Mouse (Mus musculus) erythroid progenitor cell, adult 5-6 weeks (primary cell): ENCODE measurements around the gene Plagl1. TPM values are rescaled to one million over a fixed set of nuclear protein-coding genes. Genes with fewer than 3 reads are reported as not detected.

Experiments used
- ATAC-seq: replicated peaks from 2 replicates; pipeline ENCODE4 v1.8.0; 2016; ENCODE audit warnings: moderate number of reproducible peaks, mild to moderate bottlenecking, moderate TSS enrichment, inconsistent platforms; ENCODE audit not compliant: poor library complexity, low FRiP score, severe bottlenecking
- total RNA-seq, 2 experiments: library from RNA; stranded (forward) in 1 of 2; stranded (reverse) in 1 of 2; fragments of 150-400 nt in 1 of 2; fragments of 186-747, 209-891 nt in 1 of 2; gene quantifications; 2 replicates each; pipeline versions ENCODE4 v1.2.3 to v1.2.4; 2015 to 2017; ENCODE audit warnings: low replicate concordance in 2 of 2

The Plagl1 gene
- total RNA-seq, 2 experiments from 2014 or later, result not detected

GRCm38 (mm10) chr10:13076807-13077532 is 16.7 kb downstream of the Plagl1 start:
- ATAC-seq, result no peak

DNA sequence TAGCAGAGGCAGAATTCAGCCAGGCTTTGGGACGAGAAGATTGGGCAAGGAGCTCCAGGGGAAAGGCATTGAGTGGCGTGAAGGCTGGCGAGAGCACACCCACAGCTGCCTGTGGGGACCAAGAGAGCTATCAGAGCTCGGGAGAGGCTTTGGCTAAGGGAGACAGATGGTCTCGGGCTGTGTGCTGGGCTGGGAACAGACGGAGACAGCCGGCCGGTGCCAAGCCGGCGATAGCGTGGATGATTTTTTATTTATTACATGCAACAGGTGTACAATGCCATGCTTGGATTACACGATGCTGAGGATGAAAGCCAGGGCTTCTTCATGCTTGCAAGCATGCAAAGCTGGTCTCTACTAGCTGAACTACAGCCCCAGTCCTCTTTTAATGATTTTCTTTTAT is 22.2 kb downstream of the Plagl1 start:
- ATAC-seq, result no peak

- ATAC-seq, result no peak
Measured at GRCm38 (mm10) chr10:13090596-13091424, 30.5 kb downstream of the Plagl1 start.

DNA sequence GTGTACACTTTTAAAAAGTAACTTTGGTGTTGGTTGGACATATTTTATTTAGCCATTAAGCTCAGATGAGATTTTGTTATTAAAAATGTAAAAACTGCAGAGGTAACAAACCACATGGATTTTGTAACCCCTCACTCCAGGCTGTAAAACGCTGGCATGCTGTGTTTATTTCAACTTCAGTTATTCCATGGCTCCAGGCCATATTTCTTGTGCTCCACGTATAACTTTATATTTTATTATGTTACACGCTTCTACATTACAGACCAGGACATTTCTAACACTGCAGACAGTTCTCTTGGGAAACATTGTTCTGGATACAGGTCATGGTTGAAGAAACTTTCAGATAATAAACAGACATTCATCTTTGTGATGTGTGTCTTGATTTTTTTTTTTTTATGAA is 32.7 kb downstream of the Plagl1 start:
- no peak for ATAC-seq

GRCm38 (mm10) chr10:13098895-13099294 is 38.6 kb downstream of the Plagl1 start:
- ATAC-seq, result no peak

DNA sequence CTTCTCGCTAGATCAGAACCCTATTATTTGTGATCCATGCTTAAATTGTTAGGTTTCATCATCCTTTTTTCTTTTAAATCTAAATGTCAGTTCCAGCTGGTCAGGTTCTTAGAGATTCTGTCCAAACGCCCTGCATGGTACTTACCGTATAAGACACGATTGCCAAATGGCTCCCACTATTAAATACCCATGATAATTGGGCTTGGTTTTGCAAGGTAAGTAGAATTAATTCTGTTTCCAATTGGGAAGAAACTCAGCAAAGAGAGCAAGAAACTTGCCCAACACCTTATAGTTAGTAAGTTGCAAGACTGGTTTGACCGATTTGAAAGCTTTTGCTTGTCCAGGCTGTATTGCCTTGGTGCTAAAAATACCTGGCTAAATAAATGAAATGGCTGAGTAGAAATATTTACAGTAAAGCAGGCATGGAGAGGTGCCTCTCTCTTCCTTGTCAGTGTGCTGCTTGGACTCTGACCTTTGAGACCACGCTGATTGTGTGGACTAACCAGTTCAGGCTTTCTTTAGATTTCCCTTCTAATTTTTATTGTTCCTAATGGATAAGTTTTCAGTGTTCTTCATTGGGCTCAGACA is 39.9 kb downstream of the Plagl1 start:
- ATAC-seq, result no peak

DNA sequence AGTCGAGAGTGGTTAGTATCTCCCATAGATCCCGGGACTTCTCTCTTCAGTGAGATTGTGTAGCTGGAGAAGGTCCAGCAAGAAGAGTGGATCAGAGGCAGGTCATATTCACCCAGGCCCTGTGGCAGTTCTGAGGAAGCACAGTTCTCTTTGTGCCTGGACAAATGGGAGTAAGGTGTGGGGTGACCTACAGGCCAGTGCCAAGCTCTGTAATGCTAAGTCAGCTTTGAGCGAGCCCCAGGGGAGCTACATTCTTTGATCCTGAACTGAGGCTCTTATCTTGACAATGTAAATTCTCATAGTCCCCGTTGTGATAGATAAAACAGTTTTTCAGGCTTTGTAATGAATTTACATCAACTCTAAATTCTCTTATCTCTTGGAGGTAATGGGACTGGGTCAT is 42.1 kb downstream of the Plagl1 start:
- no peak for ATAC-seq

GRCm38 (mm10) chr10:13103838-13104237 is 43.5 kb downstream of the Plagl1 start:
- no peak for ATAC-seq

DNA sequence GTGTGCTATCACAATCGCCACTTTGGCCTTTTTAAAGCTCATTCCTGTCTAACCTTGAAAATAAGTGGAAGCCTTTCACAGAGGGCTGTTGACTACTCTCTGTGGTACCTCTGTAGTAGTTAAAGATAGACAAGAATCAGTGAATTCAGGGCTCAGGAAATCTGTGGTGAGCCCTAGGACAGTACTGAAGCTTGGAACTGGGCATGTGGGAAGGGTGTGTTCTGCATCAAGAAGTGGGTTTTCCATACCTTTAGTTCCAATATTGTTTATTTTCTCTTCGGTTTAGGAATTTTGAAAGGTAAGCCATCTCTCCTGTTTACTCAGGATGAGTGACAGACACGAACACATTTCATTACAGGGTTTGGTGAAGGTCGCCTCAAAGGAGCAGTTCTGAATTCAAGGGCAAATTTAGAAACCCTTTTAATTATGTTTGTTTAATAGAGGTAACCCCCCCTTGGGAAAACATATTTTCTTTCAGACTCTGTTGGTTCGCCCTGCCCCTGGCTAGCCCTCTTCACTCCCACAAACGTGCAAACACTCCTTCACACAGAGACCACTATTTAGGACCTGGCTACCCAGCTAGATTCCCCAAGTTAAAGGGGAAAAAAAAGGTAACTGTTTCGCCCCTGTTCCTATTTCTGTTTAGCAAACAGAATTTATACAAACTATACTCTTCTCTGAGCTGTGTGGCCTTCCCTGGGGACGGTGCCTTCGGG is 46.8 kb downstream of the Plagl1 start:
- no peak for ATAC-seq

DNA sequence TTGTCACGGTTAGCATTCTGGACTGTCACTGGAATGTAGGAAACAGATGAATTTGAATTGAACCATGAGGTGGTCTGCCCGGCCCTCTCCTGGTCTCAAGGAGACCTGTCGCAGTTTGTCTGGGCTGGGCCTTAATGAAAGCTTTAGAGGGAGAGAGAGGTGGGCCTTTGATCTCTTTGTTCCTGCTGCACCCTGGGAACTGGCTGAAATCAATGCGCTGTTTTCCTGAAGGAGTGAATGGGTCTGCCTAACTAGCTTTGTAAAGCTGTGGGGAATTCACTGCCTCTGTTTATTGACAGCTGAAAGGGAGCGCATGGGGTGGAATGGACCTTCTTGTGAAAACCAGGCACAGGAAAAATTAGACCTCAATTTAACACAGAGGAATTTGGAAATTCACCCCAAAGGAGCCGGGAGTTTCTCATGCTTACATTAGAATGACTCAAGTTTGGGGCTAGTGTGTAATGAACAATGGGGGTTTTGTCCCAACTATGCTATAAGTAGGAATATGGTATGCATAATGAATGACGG is 47.8 kb downstream of the Plagl1 start:
- ATAC-seq, result no peak

- ATAC-seq, result no peak
Measured at GRCm38 (mm10) chr10:13108847-13109246, 48.5 kb downstream of the Plagl1 start.

DNA sequence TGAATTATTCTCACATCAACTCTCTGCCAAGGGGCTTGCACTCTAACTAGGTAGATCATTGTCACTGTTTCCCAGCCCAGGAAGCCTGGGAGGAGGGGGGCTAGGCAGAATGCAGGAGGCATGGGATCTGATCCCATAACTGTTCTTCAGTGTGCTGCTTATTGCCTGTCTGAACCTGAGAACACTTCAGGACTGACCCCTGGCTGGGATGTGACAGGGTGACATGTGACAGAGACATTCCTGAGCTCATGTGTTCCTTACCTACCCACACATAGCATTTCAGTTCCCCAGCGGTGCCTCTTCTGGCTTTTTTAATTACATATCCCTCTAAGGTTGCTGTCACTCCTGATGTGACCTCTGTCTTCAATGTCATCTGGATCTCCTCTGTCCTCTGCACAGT is 49.5 kb downstream of the Plagl1 start:
- ATAC-seq, result no peak

DNA sequence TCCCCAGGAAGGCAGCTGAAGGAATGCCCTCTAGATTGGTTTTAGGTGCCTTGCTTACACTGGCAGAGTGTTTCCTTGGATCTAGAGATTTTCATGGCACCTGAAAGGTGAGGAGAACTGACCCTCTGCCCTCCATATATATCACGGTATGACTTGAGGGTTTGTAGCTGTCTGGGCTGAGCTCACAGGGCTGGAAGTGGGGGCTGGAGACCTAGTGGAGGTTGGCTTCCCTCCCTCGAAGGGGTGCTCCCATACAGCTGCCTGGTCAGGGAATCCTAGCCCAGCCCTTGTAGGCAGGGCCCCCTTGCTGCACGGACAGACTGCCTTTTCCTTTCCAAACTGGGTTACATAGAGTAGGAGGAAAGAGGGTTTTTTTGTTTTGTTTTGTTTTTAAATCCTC is 52.5 kb downstream of the Plagl1 start:
- ATAC-seq, result no peak

GRCm38 (mm10) chr10:13113641-13114040 is 53.3 kb downstream of the Plagl1 start:
- ATAC-seq, result no peak

DNA sequence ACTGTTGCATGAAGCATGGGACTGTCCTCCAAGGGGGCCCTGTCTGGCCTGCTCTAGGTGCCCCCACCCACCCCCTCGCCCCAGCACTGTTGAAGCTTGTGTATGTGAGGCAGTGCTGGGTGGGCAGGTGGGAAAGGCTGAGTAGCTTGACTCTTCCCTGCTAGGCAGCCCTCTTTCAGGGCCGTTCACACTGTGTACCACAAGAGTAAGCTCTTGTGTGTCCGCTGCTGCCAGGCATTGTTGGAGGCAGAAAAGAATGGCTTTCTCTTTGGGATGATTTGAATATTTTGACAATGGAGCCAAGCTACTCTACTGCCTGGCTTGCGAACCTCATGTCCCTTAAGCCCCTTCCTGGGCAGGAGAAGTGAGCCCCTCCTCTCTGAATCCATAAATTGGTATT is 54.7 kb downstream of the Plagl1 start:
- ATAC-seq, result no peak

DNA sequence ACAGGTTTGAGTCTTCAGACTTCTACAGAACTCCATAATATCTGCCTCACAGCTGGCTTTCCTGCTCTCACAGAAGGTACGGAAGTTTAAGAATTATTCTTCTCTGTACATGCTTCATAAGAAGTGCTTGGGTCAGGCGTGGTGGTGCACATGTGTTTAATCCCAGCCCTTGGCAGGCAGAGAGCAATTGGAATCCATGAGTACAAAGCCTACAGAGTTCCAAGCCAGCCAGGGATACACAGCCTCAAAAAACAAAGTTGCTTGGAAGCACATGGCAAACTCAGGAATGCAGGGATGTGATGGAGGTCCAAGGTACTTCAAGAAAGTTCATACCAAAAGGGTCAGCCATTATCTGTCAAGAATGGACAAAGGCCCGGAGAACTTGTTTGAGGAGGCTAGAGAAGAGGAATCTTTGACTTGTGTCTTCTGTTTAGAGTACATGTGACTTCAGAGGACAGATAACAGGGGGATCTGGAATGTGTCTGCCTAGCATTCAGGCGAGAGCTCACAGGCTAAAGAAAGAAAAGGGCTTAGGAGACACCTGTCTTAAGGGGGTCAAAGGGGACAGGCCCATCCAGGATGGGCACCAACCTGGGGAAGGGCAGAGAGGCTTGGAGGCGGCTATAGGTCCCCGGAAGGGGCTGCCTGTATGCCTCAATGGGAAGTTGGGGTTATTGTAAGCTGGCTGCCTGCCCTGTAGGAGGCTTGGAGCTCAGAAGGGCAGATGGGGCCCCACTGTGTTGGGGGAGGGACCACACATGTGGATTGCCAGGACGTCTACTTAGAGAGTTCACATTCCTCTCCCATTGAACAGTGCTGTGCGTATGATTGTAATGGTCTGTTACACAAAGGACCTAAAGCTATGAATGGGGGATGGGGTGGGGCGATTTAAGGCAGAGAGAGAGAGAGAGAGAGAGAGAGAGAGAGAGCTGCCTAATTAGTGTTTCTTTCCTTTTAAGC is 56.7 kb downstream of the Plagl1 start:
- no peak for ATAC-seq

DNA sequence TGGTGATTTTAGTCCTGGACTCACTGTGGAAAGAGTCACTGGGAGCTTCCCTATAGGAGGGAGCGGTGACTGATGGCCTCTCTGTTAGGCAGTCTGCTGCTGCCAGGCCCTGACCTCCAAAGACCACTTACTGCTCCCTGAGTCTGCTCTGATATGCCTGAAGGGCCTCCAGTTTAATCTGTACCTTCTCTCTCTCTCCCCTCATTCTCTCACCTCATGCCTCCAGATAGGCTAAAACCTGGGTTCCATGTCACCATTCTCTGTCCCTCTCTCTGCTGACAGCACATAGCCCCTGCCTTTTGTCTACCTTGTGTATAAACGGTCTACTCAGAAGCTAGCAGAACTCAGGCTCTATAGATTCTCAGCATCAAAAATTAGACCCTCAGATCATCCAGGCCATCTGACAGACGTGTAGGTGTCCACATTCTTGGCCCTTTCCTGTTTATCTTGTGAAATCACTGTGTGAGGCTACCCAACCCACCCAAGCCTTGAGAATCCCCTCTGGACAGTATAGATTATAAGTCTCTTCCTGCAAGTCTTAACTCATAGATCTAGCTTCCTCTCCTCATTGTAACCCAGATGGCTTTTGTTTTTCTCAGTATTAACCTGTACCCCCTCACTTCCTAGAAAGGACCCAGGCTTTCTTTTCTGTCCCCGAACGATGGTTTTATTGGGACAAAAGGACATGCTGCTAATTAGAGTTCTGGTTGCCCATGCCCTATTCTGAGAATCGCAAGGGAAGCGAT is 57.9 kb downstream of the Plagl1 start:
- ATAC-seq, result no peak

GRCm38 (mm10) chr10:13118770-13119102 is 58.4 kb downstream of the Plagl1 start:
- ATAC-seq, result no peak
